Mouse (Mus musculus) myocyte (in vitro differentiated cells): ENCODE data around the gene Nup210. TPM values are rescaled to one million over a fixed set of nuclear protein-coding genes. Genes with fewer than 3 reads are reported as not detected.

Source experiments
- H3K27me3 ChIP-seq: one replicate; pipeline ENCODE4 v1.6.1; 2011; ENCODE audit not compliant: control insufficient read depth, insufficient read depth, insufficient read length
- H3K36me3 ChIP-seq: one replicate; pipeline ENCODE4 v1.6.1; 2011; ENCODE audit not compliant: control insufficient read depth, insufficient read depth
- H3K4me2 ChIP-seq: one replicate; pipeline ENCODE4 v1.6.1; 2011; ENCODE audit warnings: low read depth, control low read depth
- H3K4me3 ChIP-seq: one replicate; pipeline ENCODE4 v1.5.1; 2011; ENCODE audit warnings: mild to moderate bottlenecking, control low read depth, moderate library complexity
- H3K79me2 ChIP-seq: one replicate; pipeline ENCODE4 v1.6.1; 2011; ENCODE audit not compliant: control insufficient read depth, insufficient read depth
- H3ac ChIP-seq: one replicate; pipeline ENCODE4 v1.6.1; 2011; ENCODE audit not compliant: control insufficient read depth, insufficient read length
- CEBPB ChIP-seq: IDR thresholded peaks from 2 replicates; pipeline ENCODE4 v1.6.1; 2011; ENCODE audit warnings: mild to moderate bottlenecking, moderate library complexity; ENCODE audit not compliant: poor library complexity, insufficient read depth, severe bottlenecking
- E2F4 ChIP-seq: IDR thresholded peaks from one replicate; pipeline ENCODE4 v1.6.1; 2011; ENCODE audit warnings: mild to moderate bottlenecking, control low read depth, moderate library complexity; ENCODE audit not compliant: insufficient read depth
- MAX ChIP-seq: IDR thresholded peaks from one replicate; pipeline ENCODE4 v1.6.1; 2011; ENCODE audit warnings: low read depth, mild to moderate bottlenecking, control low read depth
- MYOD1 ChIP-seq, 3 experiments: IDR thresholded peaks; one replicate each; pipeline ENCODE4 v1.6.1; 2011; ENCODE audit warnings: control low read depth in 2 of 3, low read depth in 2 of 3, mild to moderate bottlenecking in 2 of 3, moderate library complexity in 1 of 3; ENCODE audit not compliant: insufficient read length in 2 of 3, control insufficient read depth in 1 of 3
- MYOG ChIP-seq, 3 experiments: IDR thresholded peaks; one replicate each; pipeline ENCODE4 v1.6.1; 2011; ENCODE audit warnings: control low read depth in 2 of 3, low read depth in 2 of 3, mild to moderate bottlenecking in 2 of 3; ENCODE audit not compliant: insufficient read length in 2 of 3, control insufficient read depth in 1 of 3, insufficient read depth in 1 of 3
- POLR2A ChIP-seq: IDR thresholded peaks from one replicate; pipeline ENCODE4 v1.6.1; 2011; ENCODE audit warnings: low read depth, mild to moderate bottlenecking, control low read depth, moderate library complexity; ENCODE audit not compliant: insufficient read length
- POLR2AphosphoS2 ChIP-seq: IDR thresholded peaks from one replicate; pipeline ENCODE4 v1.6.1; 2011; ENCODE audit warnings: low read depth, control low read depth; ENCODE audit not compliant: insufficient read length
- REST ChIP-seq: IDR thresholded peaks from one replicate; pipeline ENCODE4 v1.6.1; 2011; ENCODE audit warnings: mild to moderate bottlenecking, control low read depth, moderate library complexity; ENCODE audit not compliant: insufficient read depth, insufficient read length
- SRF ChIP-seq: IDR thresholded peaks from one replicate; pipeline ENCODE4 v1.6.1; 2011; ENCODE audit warnings: low read depth; ENCODE audit not compliant: control insufficient read depth, insufficient read length
- TCF12 ChIP-seq: IDR thresholded peaks from one replicate; pipeline ENCODE4 v1.6.1; 2011; ENCODE audit warnings: mild to moderate bottlenecking, control low read depth; ENCODE audit not compliant: poor library complexity, insufficient read depth, severe bottlenecking
- TCF3 ChIP-seq: IDR thresholded peaks from one replicate; pipeline ENCODE4 v1.6.1; 2011; ENCODE audit warnings: low read depth, control low read depth; ENCODE audit not compliant: insufficient read length
- USF1 ChIP-seq: IDR thresholded peaks from one replicate; pipeline ENCODE4 v1.6.1; 2011; ENCODE audit warnings: low read depth, mild to moderate bottlenecking, control low read depth, moderate library complexity
- polyA plus RNA-seq: library from polyadenylated mRNA; unstranded; fragments of >200 nt; fragmentation: generic; extraction: Trizol; gene quantifications from one replicate; pipeline ENCODE4 v1.2.1, GENCODE M21; 2012; ENCODE audit warnings: missing spikeins

The Nup210 gene
- polyA plus RNA-seq, 1 experiment, result 0.31 TPM

- Histone ChIP-seq H3ac (peak overlapping the region; percentile 3), H3K4me2 (peak overlapping the region; percentile 45), H3K27me3 (peaks cover 30% of the 10 kb centered on the region), H3K36me3 (no peaks in the 10 kb centered on the region), H3K4me3 (no peak overlapping the region), H3K79me2 (no peaks in the 10 kb centered on the region)
- TF ChIP-seq CEBPB, result no peak
- TF ChIP-seq POLR2A, result no peak
- no peak for TF ChIP-seq MYOG (IDR thresholded peaks at IDR 0.05; ENCODE audit: control insufficient read depth in 1 of 3, insufficient read depth in 1 of 3, insufficient read length in 2 of 3, low read depth in 2 of 3)
Observed at GRCm38 (mm10) chr6:90988299-90988625, 128.4 kb downstream of the Nup210 start.

DNA sequence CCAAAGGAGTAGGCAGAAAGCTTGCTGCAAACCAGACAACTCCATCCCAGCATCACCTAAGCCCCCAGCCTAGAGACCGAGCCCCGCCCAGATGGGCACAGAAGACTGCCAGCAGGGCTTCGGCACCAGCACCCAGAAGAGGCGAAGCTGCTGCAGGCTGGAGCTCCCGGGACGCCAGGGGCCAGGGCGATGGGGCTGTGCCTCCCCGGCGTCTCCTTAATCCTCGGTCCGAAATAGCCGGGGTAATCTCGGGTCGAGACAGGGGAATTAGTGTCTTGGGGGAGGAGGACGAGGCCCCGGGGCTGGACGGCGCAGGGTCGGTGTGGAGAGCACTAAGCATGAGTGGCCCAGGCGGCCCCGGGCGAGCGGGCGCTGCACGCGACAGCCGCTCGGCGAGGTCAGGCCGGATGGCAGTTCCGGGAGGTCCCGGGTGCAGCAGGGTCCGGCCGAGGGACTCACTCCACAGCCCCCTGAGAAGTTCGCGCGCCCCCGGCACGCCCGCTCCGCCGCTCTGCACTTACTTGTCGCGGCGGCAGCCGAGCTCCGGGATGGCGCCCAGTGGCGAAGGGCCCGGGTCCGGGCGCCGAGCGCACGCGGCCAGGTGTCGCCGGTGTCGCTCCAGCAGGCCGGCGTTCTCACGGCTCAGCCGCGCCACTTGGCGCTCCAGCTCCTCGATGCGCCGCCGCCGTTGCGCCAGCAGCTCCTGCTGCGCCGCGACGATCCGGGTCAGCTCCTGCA lies 128.9 kb downstream of the Nup210 start:
- peak overlapping the region; percentile 45 for H3K4me2 ChIP-seq
- no peak for TF ChIP-seq REST
- TF ChIP-seq USF1, result no peak
- TF ChIP-seq TCF12, result no peak
- TF ChIP-seq TCF3, result no peak
- TF ChIP-seq MAX, result no peak
- TF ChIP-seq SRF, result no peak
- no peak for TF ChIP-seq MYOG (IDR thresholded peaks at IDR 0.05; ENCODE audit: control insufficient read depth in 1 of 3, insufficient read depth in 1 of 3, insufficient read length in 2 of 3, low read depth in 2 of 3)
- no peak for TF ChIP-seq MYOD1 (IDR thresholded peaks at IDR 0.05; ENCODE audit: control insufficient read depth in 1 of 3, insufficient read length in 2 of 3, low read depth in 2 of 3)
- TF ChIP-seq CEBPB, result no peak
- no peak for TF ChIP-seq POLR2A
- no peak for TF ChIP-seq E2F4

DNA sequence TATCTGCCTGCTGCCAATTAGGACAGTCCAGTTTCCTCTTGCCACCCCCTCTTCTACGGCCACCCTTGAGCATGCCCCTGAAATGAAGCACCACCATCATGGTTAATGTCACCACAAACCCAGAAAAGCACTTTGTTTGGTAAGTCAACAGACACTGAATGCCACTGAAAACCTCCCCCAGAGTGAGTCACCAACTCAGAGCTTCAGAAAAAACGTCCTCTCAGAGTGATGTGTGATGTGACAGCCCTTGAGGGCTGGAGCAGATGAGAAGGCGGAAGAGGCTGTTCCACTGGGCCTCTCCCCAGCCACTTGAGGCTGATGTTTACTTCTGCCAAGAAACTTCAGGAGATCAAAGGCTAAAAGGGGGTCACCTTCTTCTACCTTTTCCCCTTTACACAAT lies 132.5 kb downstream of the Nup210 start:
- peaks cover 30% of the 10 kb centered on the region for H3K27me3 ChIP-seq
- H3K4me3 ChIP-seq, result no peak overlapping the region
- no peak overlapping the region for H3ac ChIP-seq
- TF ChIP-seq POLR2AphosphoS2, result no peak
- no peak for TF ChIP-seq MAX
- TF ChIP-seq TCF3, result no peak
- TF ChIP-seq REST, result no peak
- no peak for TF ChIP-seq POLR2A
- no peak for TF ChIP-seq TCF12
- TF ChIP-seq USF1, result no peak
- TF ChIP-seq SRF, result no peak
- no peak for TF ChIP-seq E2F4
- TF ChIP-seq MYOD1 (IDR thresholded peaks at IDR 0.05; ENCODE audit: control insufficient read depth in 1 of 3, insufficient read length in 2 of 3, low read depth in 2 of 3), result no peak
- no peak for TF ChIP-seq MYOG (IDR thresholded peaks at IDR 0.05; ENCODE audit: control insufficient read depth in 1 of 3, insufficient read depth in 1 of 3, insufficient read length in 2 of 3, low read depth in 2 of 3)
- TF ChIP-seq CEBPB, result no peak
- no peaks in the 10 kb centered on the region for H3K79me2 ChIP-seq
- H3K36me3 ChIP-seq, result no peaks in the 10 kb centered on the region
- H3K4me2 ChIP-seq, result no peak overlapping the region

More for the DNA sequence above, 128.9 kb downstream of the Nup210 start:
- H3K4me3 ChIP-seq, result no peak overlapping the region
- no peaks in the 10 kb centered on the region for H3K36me3 ChIP-seq
- no peaks in the 10 kb centered on the region for H3K79me2 ChIP-seq
- peaks cover 30% of the 10 kb centered on the region for H3K27me3 ChIP-seq
- peak overlapping the region; percentile 3 for H3ac ChIP-seq

DNA sequence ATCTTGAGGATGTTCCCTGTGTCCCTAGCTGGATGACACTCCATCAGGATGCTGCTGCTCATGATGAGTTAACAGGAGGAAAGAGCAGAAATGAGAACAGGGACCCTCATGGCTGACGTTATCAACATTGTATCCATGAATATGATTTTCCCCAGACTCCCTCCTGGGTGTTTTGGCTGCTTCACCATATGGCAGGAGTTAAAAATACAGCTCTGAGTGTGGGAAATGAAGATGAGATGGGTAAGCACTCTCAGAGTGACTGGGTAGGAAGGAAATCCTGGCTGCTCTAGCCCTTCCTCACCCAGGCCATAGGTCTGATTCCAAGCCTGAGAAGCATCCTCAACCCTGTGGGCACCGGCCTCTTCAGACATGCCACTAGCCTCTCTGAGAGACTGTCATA lies 142.3 kb downstream of the Nup210 start:
- Histone ChIP-seq H3K79me2 (no peaks in the 10 kb centered on the region), H3K4me3 (no peak overlapping the region), H3K27me3 (peaks cover 14% of the 10 kb centered on the region), H3ac (no peak overlapping the region), H3K4me2 (no peak overlapping the region), H3K36me3 (no peaks in the 10 kb centered on the region)
- no peak for TF ChIP-seq POLR2AphosphoS2
- no peak for TF ChIP-seq MAX
- TF ChIP-seq REST, result no peak
- TF ChIP-seq TCF12, result no peak

DNA sequence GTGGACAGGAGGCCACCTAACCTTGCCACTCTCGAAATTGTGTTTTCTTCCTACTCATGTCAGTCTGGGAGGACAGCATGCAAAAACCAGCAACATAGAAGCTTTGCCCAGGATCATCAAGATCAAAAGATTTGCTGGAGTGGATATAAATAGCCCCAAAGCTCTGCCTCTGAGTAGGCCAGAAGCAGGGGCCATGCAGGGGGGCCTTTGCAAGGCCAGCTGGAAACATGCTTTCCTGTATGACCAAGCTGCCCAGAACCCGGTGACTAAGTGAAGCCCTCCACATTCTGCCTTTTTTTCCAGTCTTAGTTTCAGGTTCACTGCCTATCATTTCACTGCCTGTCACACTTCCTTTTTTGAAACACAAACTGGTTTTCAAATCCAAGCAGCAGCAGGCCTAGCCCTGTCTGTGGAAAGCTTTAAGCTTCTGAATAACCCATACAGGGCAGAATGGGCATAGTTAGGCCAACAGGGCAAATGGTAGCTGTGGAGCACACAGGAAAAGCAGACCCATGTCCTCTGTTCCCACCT lies 147.2 kb downstream of the Nup210 start:
- no peak overlapping the region for H3K4me2 ChIP-seq
- no peaks in the 10 kb centered on the region for H3K36me3 ChIP-seq
- H3ac ChIP-seq, result no peak overlapping the region
- no peaks in the 10 kb centered on the region for H3K79me2 ChIP-seq
- no peak overlapping the region for H3K4me3 ChIP-seq
- TF ChIP-seq MYOD1 (IDR thresholded peaks at IDR 0.05; ENCODE audit: control insufficient read depth in 1 of 3, insufficient read length in 2 of 3, low read depth in 2 of 3) (no peak), CEBPB (no peak), MAX (no peak), TCF12 (no peak), REST (no peak), E2F4 (no peak), MYOG (IDR thresholded peaks at IDR 0.05; ENCODE audit: control insufficient read depth in 1 of 3, insufficient read depth in 1 of 3, insufficient read length in 2 of 3, low read depth in 2 of 3) (no peak), SRF (no peak), USF1 (no peak), TCF3 (no peak), POLR2A (no peak), POLR2AphosphoS2 (no peak)
- peaks cover 18% of the 10 kb centered on the region for H3K27me3 ChIP-seq

Other genes with a start within 250 kb of the Nup210 start
- 43.4 TPM for gene Iqsec1, start 128.1 kb downstream of the Nup210 start, polyA plus RNA-seq
- 39.3 TPM for gene Hdac11, start 39.8 kb upstream of the Nup210 start, polyA plus RNA-seq
- gene Fbln2, start 95.6 kb upstream of the Nup210 start, polyA plus RNA-seq, result 167 TPM